Mouse (Mus musculus) hindbrain, embryonic 16.5 days (tissue): Measurements from ENCODE around the gene Traf5. TPM values are rescaled to one million over a fixed set of nuclear protein-coding genes. Genes with fewer than 3 reads are reported as not detected.
A peak's percentile ranks its signal among the peaks of the same experiment; 100 is the strongest.

Experiments used
- ATAC-seq: fragments of 200-750 bp; cut with Nextera tagmentation; 2 replicates; pipeline ENCODE4 v1.8.0; 2017; ENCODE audit warnings: moderate TSS enrichment, moderate library complexity
- H3K27ac ChIP-seq: fragments of 300-500 bp; sonication (generic); 2 replicates; pipeline ENCODE4 v1.5.1; 2014; ENCODE audit warnings: low read depth, mild to moderate bottlenecking, control low read depth, low read length, moderate library complexity
- H3K27me3 ChIP-seq: fragments of 300-500 bp; sonication (generic); replicated peaks from 2 replicates; pipeline ENCODE4 v1.6.1; 2014; ENCODE audit warnings: low read length; ENCODE audit not compliant: control insufficient read depth, insufficient read depth
- H3K36me3 ChIP-seq: fragments of 300-500 bp; sonication (generic); 2 replicates; pipeline ENCODE4 v1.6.1; 2014; ENCODE audit warnings: mild to moderate bottlenecking, low read length, moderate library complexity, mixed read lengths; ENCODE audit not compliant: control insufficient read depth, insufficient read depth
- H3K4me1 ChIP-seq: fragments of 300-500 bp; sonication (generic); 2 replicates; pipeline ENCODE4 v1.6.1; 2014; ENCODE audit warnings: low read depth, low read length; ENCODE audit not compliant: control insufficient read depth, insufficient read depth
- H3K4me2 ChIP-seq: fragments of 300-500 bp; sonication (generic); 2 replicates; pipeline ENCODE4 v1.6.1; 2014; ENCODE audit warnings: mild to moderate bottlenecking, low read length, control low read depth, moderate library complexity
- H3K4me3 ChIP-seq: fragments of 300-500 bp; sonication (generic); 2 replicates; pipeline ENCODE4 v1.5.1; 2014; ENCODE audit warnings: mild to moderate bottlenecking, low read length, control low read depth, moderate library complexity
- H3K9ac ChIP-seq: fragments of 300-500 bp; sonication (generic); 2 replicates; pipeline ENCODE4 v1.6.1; 2014; ENCODE audit warnings: low read depth, mild to moderate bottlenecking, control low read depth, low read length, moderate library complexity
- H3K9me3 ChIP-seq: fragments of 300-500 bp; sonication (generic); 2 replicates; pipeline ENCODE4 v1.6.1; 2014; ENCODE audit warnings: mild to moderate bottlenecking, low read length, moderate library complexity; ENCODE audit not compliant: control insufficient read depth
- WGBS: fragments of 180-500 bp; shearing (Covaris S2); extraction: QIAGEN DNeasy Blood & Tissue Kit; methylation state at CpG from one replicate; pipeline ENCODE4 v1.1.7; 2014; 5-methylcytosine and 5-hydroxymethylcytosine counted together
- polyA plus RNA-seq: library from polyadenylated mRNA; unstranded; fragments of >200 nt; fragmentation: Nextera tagmentation; extraction: Ambion mirVana; gene quantifications from 2 replicates; pipeline ENCODE4 v1.2.1, GENCODE M21; 2015

Gene Traf5
- polyA plus RNA-seq, 1 experiment from 2014 or later = 2.5 TPM

- no peak overlapping the region for H3K9ac ChIP-seq
- no peaks in the 10 kb centered on the region for H3K9me3 ChIP-seq
- no peak overlapping the region for H3K27ac ChIP-seq
- 15% methylated on average over 13 of the region's 13 CpGs for WGBS
- H3K4me3 ChIP-seq = no peak overlapping the region
- H3K4me2 ChIP-seq = 0 out of 2 replicates have a peak overlapping the region, but pooled peaks have one; percentile 28
- H3K4me1 ChIP-seq = no peaks in the 10 kb centered on the region
- H3K27me3 ChIP-seq = no peaks in the 10 kb centered on the region
- ATAC-seq = peak; percentile 72
- H3K36me3 ChIP-seq = no peaks in the 10 kb centered on the region
These were observed 127.4 kb downstream of the Traf5 start for GRCm38 (mm10) chr1:191964773-191965481.

- peak; percentile 76 for ATAC-seq
- Histone ChIP-seq H3K27me3 (no peaks in the 10 kb centered on the region), H3K36me3 (no peaks in the 10 kb centered on the region), H3K4me3 (no peak overlapping the region), H3K4me2 (no peak overlapping the region), H3K9ac (no peak overlapping the region), H3K4me1 (no peaks in the 10 kb centered on the region), H3K9me3 (no peaks in the 10 kb centered on the region), H3K27ac (no peak overlapping the region)
- WGBS = 23% methylated on average over 8 of the region's 8 CpGs
These were observed 128.2 kb downstream of the Traf5 start for GRCm38 (mm10) chr1:191963948-191964772.

GRCm38 (mm10) chr1:191963413-191963812 lies 128.9 kb downstream of the Traf5 start:
- ATAC-seq = no peak
- Histone ChIP-seq H3K27ac (no peak overlapping the region), H3K4me2 (no peak overlapping the region), H3K36me3 (no peaks in the 10 kb centered on the region), H3K9ac (peak overlapping the region; percentile 31; the same call in 1 of the 2 replicates), H3K9me3 (no peaks in the 10 kb centered on the region), H3K27me3 (no peaks in the 10 kb centered on the region), H3K4me1 (no peaks in the 10 kb centered on the region), H3K4me3 (no peak overlapping the region)
- 81% methylated on average over 3 of the region's 3 CpGs for WGBS

- WGBS = 49% methylated on average over 2 of the region's 2 CpGs
- ATAC-seq = no peak
- no peak overlapping the region for H3K4me3 ChIP-seq
These were observed 131.4 kb downstream of the Traf5 start for GRCm38 (mm10) chr1:191960946-191961345.

GRCm38 (mm10) chr1:191957321-191957720 lies 135.0 kb downstream of the Traf5 start:
- no peaks in the 10 kb centered on the region for H3K4me1 ChIP-seq
- no peaks in the 10 kb centered on the region for H3K36me3 ChIP-seq
- no peak overlapping the region for H3K9ac ChIP-seq
- no peaks in the 10 kb centered on the region for H3K27me3 ChIP-seq
- no peak overlapping the region for H3K4me3 ChIP-seq
- no peak for ATAC-seq
- WGBS = 59% methylated on average over 3 of the region's 3 CpGs
- H3K27ac ChIP-seq = no peak overlapping the region
- no peaks in the 10 kb centered on the region for H3K9me3 ChIP-seq
- H3K4me2 ChIP-seq = no peak overlapping the region

More at GRCm38 (mm10) chr1:191960946-191961345, 131.4 kb downstream of the Traf5 start:
- Histone ChIP-seq H3K27ac (no peak overlapping the region), H3K27me3 (no peaks in the 10 kb centered on the region), H3K4me2 (no peak overlapping the region), H3K36me3 (no peaks in the 10 kb centered on the region), H3K9me3 (no peaks in the 10 kb centered on the region), H3K9ac (no peak overlapping the region), H3K4me1 (no peaks in the 10 kb centered on the region)

GRCm38 (mm10) chr1:191956871-191957270 lies 135.5 kb downstream of the Traf5 start:
- Histone ChIP-seq H3K4me1 (no peaks in the 10 kb centered on the region), H3K9ac (no peak overlapping the region), H3K27me3 (no peaks in the 10 kb centered on the region), H3K9me3 (no peaks in the 10 kb centered on the region), H3K36me3 (no peaks in the 10 kb centered on the region), H3K27ac (no peak overlapping the region), H3K4me2 (no peak overlapping the region), H3K4me3 (no peak overlapping the region)
- no peak for ATAC-seq
- WGBS = 85% methylated on average over 2 of the region's 2 CpGs

- 78% methylated on average over 3 of the region's 3 CpGs for WGBS
- ATAC-seq = no peak; the same call in 1 of the 2 replicates
- no peak overlapping the region for H3K4me2 ChIP-seq
- H3K4me3 ChIP-seq = no peak overlapping the region
- no peak overlapping the region for H3K27ac ChIP-seq
- no peaks in the 10 kb centered on the region for H3K27me3 ChIP-seq
- no peaks in the 10 kb centered on the region for H3K36me3 ChIP-seq
- H3K9me3 ChIP-seq = no peaks in the 10 kb centered on the region
- no peak overlapping the region for H3K9ac ChIP-seq
- no peaks in the 10 kb centered on the region for H3K4me1 ChIP-seq
These were observed 136.1 kb downstream of the Traf5 start for GRCm38 (mm10) chr1:191956261-191956660.

- H3K4me1 ChIP-seq = no peaks in the 10 kb centered on the region
- WGBS = 63% methylated on average over 3 of the region's 3 CpGs
- no peak overlapping the region for H3K4me3 ChIP-seq
These were observed 137.3 kb downstream of the Traf5 start for GRCm38 (mm10) chr1:191955101-191955500.

GRCm38 (mm10) chr1:191952733-191953335 lies 139.5 kb downstream of the Traf5 start:
- H3K9me3 ChIP-seq = no peaks in the 10 kb centered on the region
- H3K36me3 ChIP-seq = no peaks in the 10 kb centered on the region
- H3K4me3 ChIP-seq = no peak overlapping the region
- H3K27me3 ChIP-seq = no peaks in the 10 kb centered on the region
- H3K4me1 ChIP-seq = no peaks in the 10 kb centered on the region
- H3K4me2 ChIP-seq = no peak overlapping the region
- no peak overlapping the region for H3K9ac ChIP-seq
- H3K27ac ChIP-seq = no peak overlapping the region
- WGBS = 84% methylated on average over 11 of the region's 11 CpGs
- no peak for ATAC-seq

More at GRCm38 (mm10) chr1:191955101-191955500, 137.3 kb downstream of the Traf5 start:
- no peaks in the 10 kb centered on the region for H3K36me3 ChIP-seq
- no peaks in the 10 kb centered on the region for H3K9me3 ChIP-seq
- H3K27me3 ChIP-seq = no peaks in the 10 kb centered on the region
- no peak overlapping the region for H3K9ac ChIP-seq
- H3K4me2 ChIP-seq = no peak overlapping the region
- ATAC-seq = no peak
- 0 out of 2 replicates have a peak overlapping the region, but pooled peaks have one; percentile 19 for H3K27ac ChIP-seq
